Mouse (Mus musculus) forelimb bud, embryonic 11.5 days (tissue): ENCODE data around the gene Pard6a.
A peak's percentile ranks its signal among the peaks of the same experiment; 100 is the strongest.

Source experiments
- DNase-seq: peaks from one replicate; pipeline ENCODE4 v3.0.0-alpha.2; 2012; ENCODE audit warnings: low read depth, low spot score

The Pard6a gene

DNA sequence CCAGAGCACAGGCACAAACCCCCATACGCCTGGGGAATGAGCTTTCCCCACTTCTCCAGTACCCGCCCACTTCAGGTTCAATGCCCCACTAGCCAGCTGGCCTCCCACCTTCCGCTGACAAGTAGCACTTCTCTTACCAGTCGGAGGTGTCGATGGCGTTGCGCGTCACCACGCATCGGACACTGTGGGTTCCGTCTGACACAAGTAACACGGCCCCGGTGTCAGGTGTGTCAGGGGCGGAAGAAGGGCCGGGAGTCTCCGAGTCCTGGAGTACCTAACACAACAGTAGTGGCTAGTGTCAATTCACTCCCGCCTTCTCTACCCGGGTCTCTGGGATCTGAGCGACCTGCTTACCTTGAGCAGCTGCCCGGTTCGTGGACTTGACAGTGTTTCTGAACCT lies 382 bp upstream of the Pard6a start:
- no peak for DNase-seq

DNA sequence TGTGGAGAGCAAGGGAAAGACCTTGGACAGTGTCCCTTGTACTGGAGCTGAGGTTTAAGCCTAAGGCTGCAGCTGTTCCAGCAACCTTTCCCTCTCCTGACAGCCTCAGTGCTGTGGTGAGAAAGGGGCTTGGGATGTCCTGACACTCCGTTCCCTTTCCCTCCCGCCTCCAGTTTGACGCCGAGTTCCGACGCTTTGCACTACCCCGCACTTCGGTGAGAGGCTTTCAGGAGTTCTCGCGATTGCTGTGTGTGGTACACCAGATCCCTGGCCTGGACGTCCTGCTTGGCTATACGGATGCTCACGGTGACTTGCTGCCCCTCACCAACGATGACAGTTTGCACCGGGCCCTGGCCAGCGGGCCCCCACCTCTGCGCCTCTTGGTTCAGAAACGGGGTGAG lies 1.1 kb downstream of the Pard6a start:
- DNase-seq: peak; percentile 2

DNA sequence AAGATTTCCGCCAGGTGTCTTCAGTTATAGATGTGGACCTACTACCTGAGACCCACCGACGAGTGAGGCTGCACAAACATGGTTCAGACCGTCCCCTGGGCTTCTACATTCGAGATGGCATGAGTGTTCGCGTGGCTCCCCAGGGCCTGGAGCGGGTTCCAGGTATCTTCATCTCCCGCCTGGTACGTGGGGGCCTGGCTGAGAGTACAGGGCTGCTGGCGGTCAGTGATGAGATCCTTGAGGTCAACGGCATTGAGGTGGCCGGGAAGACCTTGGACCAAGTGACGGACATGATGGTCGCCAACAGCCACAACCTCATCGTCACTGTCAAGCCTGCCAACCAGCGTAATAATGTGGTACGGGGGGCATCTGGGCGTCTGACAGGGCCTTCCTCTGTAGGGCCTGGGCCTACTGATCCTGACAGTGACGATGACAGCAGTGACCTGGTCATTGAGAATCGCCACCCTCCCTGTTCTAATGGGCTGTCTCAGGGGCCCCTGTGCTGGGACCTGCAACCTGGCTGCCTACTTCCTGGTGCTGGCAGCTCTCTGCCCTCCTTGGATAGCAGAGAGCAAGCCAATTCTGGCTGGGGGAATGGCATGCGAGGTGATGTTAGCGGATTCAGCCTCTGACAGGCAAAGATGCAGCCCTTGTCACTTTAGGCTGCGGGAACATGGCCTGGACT lies 1.9 kb downstream of the Pard6a start:
- DNase-seq: no peak

DNA sequence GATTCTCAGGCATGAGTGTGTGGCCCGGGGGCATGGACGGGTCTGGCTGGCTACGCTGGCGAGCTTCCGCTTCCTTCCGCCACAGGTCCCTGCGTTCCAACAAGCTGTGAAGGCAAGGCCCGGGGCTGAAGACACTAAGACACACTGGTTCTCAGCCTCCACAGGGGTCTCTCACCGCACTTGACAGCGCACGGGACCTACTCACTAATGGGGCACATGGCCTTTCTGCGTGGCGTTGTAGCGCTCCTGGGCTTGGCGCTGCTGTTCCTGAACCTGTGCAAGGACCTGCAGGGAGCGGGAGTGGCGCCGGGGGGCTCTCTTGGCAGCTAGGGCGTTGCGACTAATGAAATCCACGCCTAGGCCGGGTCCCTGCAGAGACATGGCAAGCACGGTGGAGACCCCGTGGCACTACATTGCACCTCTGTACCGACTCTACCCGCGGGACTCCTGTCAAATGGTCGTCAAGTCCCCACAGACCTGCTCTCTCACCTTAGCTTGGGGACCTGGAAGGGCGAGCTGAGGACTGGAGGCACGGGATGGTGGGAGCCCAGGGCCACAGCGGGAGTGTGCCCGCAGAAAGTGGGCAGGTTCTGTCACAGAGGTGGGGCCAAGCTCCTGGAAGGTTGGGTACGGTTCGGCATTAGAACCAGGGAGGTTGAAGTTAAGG lies 3.3 kb downstream of the Pard6a start:
- DNase-seq: no peak

DNA sequence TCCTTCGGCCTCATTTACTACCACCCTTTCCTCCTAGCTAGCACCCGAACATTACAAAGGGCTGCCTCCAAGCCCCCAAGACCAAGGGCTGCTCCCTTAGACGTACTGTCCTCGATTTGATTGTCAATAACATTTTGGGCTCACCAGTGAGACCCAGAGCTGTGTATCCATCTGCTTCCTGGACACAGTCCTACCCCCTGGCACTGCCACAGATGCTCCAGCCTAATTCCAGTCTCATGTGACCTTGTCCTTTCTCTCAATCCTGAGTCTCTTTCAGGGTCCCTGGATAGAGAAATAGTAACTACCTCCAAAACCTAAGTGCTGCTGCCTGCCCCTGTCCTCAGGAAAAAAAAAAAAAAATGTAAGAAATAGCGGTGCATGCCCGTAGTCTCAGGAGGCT lies 4.0 kb downstream of the Pard6a start:
- DNase-seq: no peak

DNA sequence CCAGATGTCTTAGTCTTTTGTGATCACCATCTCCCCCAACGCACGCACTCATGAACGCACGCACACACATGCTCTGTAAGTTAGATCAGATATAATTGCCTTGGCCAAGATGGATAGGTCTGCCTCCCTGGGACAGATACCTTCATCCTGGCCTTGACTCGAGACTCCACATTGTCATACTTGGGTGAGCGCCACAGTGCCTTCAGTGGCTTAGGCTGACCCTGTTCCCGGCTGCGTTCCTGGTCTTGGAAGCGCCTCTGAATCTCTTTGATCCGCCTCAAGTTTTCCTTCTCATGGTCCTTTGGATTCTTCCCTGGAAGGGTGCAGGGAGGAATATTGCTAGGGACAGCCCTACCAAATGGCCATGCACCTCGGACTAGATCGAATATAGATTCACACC lies 5.5 kb downstream of the Pard6a start:
- DNase-seq: no peak

DNA sequence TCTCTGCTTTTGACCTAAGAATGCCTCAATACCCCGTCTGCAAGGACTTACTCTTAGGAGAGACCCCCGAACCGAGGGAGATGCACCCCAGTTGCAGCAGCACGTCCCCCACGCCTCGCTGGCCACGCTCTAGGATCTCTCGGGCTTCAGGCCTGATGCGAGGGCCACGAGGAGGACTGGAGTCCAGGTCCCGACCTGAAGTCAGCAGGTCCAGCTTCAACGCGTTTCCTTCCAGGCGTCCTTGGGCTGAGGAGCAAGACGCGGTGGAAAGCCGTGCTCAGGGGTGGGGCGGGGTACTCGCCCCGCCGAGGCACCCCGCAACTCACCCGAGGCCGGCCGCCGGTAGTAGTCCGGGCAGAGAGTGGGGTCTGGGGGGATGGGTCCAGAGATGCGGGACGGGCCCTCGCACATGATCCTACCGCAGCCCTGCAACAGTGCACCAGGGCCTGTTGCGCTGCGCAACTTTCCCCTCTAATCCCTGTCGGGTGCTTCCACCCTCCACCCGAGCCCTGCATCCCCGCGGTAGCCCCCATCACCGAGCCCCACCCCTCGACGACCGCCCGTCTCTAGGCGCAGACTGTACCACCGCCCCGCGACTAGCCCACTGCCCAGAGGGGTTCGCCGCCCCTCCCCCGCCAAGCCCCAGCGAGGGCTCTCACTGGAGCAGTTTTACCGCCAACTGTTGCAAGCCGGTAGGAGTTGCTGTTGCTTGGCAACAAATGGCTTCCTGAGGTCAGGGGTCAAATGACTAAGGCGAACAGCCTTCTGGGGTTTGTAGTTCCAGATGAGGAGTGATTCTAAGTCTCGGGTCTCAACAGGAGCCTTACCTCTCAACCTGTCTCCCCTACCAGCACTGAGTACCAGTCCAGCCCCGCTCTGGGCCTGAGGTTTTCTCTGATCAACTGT lies 6.8 kb downstream of the Pard6a start, which contains the start of the genes 4933405L10Rik and Enkd1:
4933405L10Rik (plus strand) TSS at position 158 of the 906 bp plus-strand sequence.
Enkd1 (minus strand) TSS at position 713 of the 906 bp plus-strand sequence.
- DNase-seq: peak; percentile 96

DNA sequence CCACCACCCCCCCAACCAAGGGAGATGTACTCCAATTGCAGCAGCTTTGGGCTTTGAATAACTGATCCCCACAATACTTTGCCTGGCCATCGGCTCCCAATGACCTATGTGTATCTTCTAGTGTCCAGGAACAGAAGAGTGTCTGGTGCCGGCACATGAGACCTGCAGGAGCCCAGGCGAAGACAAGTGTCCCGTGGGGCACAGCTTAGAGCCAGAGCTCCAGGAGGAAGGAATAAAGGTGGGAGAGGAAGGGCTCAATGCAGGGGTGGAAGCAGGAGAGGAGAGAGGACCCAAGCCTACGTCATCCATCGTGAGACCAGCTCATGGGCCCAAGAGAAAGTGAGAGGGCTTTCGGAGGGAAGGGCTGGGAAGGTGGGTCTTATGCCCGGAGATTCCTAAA lies 7.7 kb downstream of the Pard6a start:
- no peak for DNase-seq

DNA sequence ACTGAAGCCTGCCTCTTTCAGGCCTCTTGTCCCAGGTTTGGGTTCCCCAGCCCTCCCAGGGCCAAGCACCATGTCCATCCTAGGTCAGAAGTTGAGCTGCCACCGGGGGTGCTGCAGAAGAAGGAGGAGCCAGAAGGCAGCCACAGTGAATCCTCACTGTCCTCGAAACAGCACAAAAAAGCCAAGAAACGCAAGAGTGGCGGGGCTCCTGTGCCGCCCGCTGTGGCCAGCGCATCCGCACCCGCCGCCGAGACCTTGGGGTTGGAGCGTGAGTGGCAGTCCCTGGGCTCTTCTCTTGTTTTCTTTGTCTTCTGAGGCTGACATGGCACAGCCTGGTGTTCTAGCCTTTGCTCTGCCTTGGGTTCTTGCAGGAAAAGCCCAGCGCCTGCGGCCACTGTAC lies 8.4 kb downstream of the Pard6a start:
- DNase-seq: no peak

DNA sequence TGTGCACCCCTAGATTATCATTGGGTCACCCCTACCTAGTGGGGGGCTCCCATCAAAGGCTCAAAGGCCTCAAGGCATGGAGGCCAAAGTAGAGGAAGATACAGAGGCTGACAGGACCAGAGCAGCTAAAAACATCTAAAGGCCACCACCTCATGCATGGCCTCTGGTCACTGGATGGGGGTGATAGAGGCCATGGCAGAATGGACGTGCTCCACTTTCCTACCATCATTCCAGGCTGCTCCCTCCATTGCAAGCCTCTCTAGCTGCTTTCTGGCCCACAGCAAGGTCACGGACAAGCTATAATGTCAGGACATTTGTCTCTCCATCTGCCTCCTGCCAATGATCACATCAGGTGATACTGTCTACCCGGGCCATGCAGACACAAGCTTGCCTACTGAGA lies 11.3 kb downstream of the Pard6a start:
- DNase-seq: no peak

DNA sequence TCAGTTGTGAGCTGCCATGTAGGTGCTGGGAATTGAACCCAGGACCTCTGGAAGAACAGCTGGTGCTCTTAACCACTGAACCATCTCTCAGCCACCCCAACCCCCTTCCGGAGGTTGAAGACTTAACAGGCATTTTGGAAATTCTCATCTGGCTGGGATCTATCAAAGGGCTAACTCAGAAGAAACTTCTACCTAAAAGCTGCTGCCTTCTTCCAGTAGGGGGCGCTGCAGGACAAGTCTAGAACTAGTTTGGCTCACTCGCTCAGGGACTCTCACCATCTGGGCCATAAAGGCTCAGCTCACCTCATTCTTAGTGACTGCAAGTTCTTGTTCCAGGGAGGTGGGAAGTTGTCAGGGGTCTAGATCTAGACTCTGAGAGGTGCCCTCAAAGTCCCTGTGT lies 13.2 kb downstream of the Pard6a start:
- DNase-seq: peak; percentile 89

DNA sequence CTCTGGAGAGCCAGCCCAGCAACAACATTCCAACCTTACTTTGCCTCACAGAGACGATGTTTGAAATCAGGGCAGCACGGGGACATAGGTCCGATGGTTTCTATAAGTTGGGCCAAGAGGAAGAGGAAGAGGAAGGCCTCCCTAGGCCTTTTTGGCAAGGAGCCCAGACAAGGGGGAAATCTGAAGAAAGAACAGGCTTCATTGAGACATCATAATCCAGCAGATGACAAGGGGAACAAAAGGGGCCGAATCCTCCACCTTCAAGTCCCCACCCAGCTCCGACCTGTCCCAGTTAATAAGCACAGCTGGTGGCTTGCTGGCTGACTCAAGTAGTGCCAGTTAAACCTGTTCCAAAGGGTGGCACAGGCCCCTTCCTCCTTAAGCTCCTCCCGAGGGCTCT lies 14.1 kb downstream of the Pard6a start:
- DNase-seq: no peak

DNA sequence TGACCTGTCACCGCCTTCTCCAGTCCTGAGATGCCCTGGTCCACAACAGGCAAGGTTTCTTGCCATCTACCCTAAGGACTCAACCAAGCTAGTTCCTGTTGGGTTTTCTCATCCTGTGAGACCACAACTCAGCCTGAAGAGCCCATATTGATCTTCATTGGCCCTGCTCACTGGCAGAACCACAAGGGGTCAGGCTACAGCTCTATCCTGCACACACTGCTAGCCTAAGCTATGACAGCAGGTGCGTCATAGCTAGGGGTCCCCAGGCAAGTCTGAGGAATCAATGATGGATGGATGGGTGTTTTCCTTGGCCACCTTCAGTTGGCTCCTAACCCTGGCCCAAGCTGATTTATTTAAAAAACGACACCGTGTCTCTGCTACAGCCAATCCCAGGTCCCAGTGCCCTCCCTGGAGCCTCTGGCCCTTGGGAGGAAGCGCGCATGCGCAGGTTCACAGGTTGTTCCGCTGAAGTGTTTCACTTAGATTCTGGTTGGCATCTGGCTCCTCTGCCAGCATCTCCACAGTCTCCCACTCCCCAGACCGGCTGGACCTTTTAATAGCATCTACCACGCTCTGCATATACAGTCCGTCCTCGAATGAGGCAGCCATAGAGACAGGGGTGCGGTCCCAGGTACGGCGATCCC lies 15.5 kb downstream of the Pard6a start:
- no peak for DNase-seq

DNA sequence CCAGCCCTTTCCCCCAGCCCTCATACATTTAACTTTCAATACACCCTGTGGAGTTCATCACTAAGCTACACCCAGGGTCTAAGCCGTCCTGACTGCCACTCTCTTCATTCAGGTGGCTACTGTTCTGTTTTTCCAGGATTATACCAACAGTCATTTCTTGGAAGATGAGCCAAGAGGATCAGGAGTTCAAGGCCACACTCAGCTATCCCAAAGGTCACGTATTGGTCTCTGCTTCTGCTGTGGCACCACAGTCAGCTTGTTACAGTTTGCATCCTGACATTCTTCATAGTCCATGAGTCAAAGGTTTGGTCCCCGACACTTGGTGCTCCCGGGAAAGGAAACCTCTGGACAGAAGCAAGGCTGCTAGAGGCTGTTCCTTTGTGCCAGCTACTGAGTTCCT lies 18.7 kb downstream of the Pard6a start:
- no peak for DNase-seq

DNA sequence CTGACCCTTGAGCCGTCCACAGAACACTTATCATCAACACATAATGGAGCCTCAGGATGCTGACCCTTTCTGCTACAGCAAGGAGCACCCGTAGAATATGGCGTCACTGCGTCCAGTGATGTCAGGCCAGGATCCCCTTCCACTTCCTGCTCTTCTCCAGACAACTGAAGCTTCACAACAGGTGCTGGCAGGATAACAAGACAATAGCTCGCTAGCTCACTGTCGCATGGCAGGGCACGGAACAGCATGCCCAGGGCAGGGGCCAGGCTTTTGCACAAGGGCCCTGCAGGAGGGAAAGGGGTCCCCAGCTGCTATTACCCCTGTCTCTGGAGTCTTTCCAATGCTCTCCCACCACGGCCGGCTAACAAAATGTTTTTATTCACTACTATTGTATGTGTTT lies 21.9 kb downstream of the Pard6a start:
- no peak for DNase-seq

DNA sequence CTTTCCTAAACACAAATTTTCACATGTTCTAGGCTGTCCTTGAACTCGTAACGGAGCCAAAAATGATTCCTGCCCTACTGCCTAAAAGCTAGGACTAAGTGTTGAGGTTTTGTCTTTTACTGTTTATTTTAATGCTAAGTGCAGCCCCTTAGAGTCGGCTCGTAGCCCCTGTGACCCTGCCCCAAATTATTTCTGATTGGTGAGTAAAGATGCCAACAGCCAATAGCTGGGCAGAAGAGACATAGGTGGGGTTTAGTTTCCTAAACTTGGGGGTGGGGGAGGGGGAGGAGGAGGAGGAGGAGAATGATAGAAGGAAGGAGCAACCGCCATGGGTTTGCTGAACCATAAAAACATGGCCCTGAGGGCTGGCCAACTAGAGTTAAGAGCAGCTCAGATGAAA lies 24.8 kb downstream of the Pard6a start:
- DNase-seq: no peak

DNA sequence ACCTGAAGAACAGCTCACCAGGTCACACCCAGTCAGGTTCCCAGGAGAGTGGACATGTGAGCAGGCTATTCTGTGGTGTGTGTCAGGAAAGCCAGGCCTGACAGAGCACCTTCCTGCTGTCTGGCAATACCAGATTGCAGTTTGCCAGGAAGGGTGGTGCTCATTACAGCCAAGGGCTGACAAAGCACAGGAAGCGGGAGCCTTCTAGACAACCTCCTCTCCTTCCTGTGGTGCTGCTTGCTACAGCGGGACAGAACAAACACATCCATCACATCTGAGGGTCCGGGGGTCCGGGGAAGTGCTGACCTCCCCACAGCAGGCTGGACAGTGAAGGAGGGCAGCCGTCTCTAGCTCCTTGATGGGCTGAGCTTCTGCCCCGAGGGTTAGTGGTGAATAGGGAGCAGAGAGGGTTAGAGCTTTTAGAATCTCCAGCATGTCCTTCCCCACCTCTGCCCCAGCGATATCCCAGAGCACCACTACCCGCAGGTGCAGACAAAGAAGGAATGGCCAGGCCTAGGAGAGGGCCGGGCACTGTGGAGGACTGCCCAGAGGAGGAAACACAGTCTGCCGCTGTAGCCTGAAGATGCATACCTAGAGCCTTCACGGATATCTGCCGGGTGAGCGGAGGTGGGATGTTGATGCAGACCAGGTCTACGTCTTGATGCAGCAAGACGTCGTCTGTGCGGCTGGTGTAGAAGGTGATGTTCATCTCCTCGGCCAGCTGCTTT lies 26.6 kb downstream of the Pard6a start:
- no peak for DNase-seq

DNA sequence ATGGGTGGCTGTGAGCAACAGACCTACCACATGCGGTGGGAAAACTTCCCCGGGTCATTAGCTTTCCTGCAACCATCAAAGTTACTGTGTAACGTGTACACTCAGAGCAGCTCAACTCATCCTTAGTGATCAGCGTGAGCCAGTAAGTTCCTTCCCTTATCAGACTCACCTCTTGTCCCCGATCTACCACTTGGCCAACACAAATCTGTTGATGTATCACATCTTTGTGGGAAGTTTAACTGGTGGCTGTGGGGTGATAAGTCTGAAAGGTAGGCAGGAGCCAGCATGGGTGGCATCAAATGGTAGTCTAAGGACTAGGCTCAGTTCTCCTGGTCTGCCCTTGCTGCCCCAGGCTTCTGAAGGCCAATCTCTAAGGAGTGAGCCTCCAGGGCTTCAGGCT lies 31.2 kb downstream of the Pard6a start:
- DNase-seq: no peak

DNA sequence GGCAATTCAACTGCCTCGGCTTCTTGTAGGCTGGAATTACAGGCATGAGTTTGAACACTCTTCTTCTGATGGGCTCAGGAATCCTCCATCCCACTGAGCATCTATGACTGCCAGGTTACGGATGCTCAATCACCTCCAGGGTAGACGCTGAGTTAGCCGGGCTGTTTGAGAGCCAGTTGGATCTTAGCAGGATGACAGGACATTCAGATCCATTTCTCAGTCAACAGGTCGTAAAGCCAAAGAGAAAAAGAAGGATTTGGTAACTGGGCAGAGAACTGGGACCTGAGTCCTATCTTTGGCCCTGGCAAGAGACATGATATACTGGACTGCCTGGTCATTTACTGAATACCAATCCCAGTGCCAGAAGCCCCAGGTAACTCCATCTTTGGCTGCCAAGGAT lies 38.3 kb downstream of the Pard6a start:
- DNase-seq: no peak

DNA sequence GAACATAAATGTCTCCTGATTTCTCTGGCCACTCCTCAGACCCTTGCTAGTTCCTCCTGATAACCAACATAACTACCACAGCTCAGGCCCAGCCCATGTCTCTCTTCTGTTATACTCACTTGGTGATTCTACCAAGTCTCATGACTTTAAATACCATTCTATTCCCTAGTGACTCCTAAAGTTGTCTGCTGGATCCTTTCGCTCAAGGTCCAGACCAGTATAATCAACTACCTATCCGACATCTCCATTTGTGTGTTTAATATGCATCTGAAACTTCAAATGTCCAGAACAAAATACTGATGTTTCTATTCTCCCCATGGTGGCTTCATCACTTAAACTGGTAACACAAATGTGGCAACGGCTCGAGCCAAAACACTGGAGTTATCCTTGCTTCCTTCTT lies 42.4 kb downstream of the Pard6a start:
- no peak for DNase-seq

DNA sequence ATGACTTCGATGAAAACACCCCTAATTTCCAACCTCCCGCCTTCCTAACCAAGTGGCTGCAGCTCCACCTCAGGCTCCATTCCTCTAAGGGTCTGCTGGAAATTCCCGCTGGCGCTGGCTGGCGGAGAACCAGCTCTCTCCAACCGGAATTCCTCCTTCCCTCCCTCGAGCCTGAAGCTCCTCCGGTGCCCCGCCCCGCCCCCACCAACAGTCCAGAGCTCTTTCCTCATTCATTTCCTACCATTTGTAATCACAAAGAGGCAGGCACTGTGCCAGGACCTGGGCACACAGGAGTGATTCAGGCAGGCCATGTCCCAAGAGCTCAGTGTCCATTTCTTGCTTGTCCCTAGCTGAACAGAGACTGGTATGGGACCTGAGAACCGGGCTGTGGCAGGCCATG lies 49.7 kb downstream of the Pard6a start:
- peak; percentile 13 for DNase-seq
